Mouse (Mus musculus) C2C12 (cell line): ENCODE data around the gene Zbtb11.

Experiments used
- CTCF ChIP-seq: IDR thresholded peaks from one replicate; pipeline ENCODE4 v1.5.1; 2011; ENCODE audit not compliant: control insufficient read depth, insufficient read depth, insufficient read length
- FOSL1 ChIP-seq: IDR thresholded peaks from one replicate; pipeline ENCODE4 v1.8.0; 2011; ENCODE audit warnings: mild to moderate bottlenecking, low read length; ENCODE audit not compliant: poor library complexity, insufficient read depth, severe bottlenecking
- MAX ChIP-seq: IDR thresholded peaks from one replicate; pipeline ENCODE4 v1.6.1; 2011; ENCODE audit warnings: mild to moderate bottlenecking, control low read depth
- MYOD1 ChIP-seq: IDR thresholded peaks from one replicate; pipeline ENCODE4 v1.6.1; 2011; ENCODE audit warnings: low read depth; ENCODE audit not compliant: control insufficient read depth, insufficient read length
- MYOG ChIP-seq: IDR thresholded peaks from one replicate; pipeline ENCODE4 v1.6.1; 2011; ENCODE audit not compliant: control insufficient read depth, insufficient read length; ENCODE audit errors: extremely low read depth
- USF1 ChIP-seq: IDR thresholded peaks from one replicate; pipeline ENCODE4 v1.6.1; 2011; ENCODE audit warnings: low read depth, mild to moderate bottlenecking, control low read depth, moderate library complexity

GRCm38 (mm10) chr16:55970416-55970815 lies 3.3 kb upstream of the Zbtb11 start:
- TF ChIP-seq MAX (no peak), CTCF (no peak), USF1 (no peak), MYOD1 (no peak), MYOG (no peak), FOSL1 (no peak)
